Mouse (Mus musculus) midbrain, embryonic 11.5 days (tissue): ENCODE data around the gene Hagh. TPM values are rescaled to one million over a fixed set of nuclear protein-coding genes. Genes with fewer than 3 reads are reported as not detected.
A peak's percentile ranks its signal among the peaks of the same experiment; 100 is the strongest.

Experiments used
- ATAC-seq: fragments of 200-750 bp; cut with Nextera tagmentation; 2 replicates; pipeline ENCODE4 v1.8.0; 2017; ENCODE audit warnings: moderate TSS enrichment, moderate library complexity; ENCODE audit not compliant: low FRiP score
- DNase-seq: peaks from one replicate; pipeline ENCODE4 v3.0.0; 2015; ENCODE audit warnings: low spot score; ENCODE audit errors: missing footprints
- H3K27ac ChIP-seq: fragments of 300-500 bp; sonication (generic); 2 replicates; pipeline ENCODE4 v1.5.1; 2014; ENCODE audit warnings: low read depth, low read length
- H3K27me3 ChIP-seq: fragments of 300-500 bp; sonication (generic); 2 replicates; pipeline ENCODE4 v1.6.1; 2014; ENCODE audit warnings: mild to moderate bottlenecking, low read length, moderate library complexity, mixed read lengths; ENCODE audit not compliant: control insufficient read depth, insufficient read depth
- H3K36me3 ChIP-seq: fragments of 300-500 bp; sonication (generic); 2 replicates; pipeline ENCODE4 v1.6.1; 2014; ENCODE audit warnings: mild to moderate bottlenecking, low read length, moderate library complexity, mixed read lengths; ENCODE audit not compliant: control insufficient read depth, insufficient read depth
- H3K4me1 ChIP-seq: fragments of 300-500 bp; sonication (generic); 2 replicates; pipeline ENCODE4 v1.6.1; 2014; ENCODE audit warnings: low read length; ENCODE audit not compliant: control insufficient read depth, insufficient read depth
- H3K4me2 ChIP-seq: fragments of 300-500 bp; sonication (generic); 2 replicates; pipeline ENCODE4 v1.6.1; 2014; ENCODE audit warnings: mild to moderate bottlenecking, moderate library complexity
- H3K4me3 ChIP-seq: fragments of 300-500 bp; sonication (generic); 2 replicates; pipeline ENCODE4 v1.5.1; 2014; ENCODE audit warnings: low read depth, low read length
- H3K9ac ChIP-seq: fragments of 300-500 bp; sonication (generic); 2 replicates; pipeline ENCODE4 v1.6.1; 2014; ENCODE audit warnings: low read length
- H3K9me3 ChIP-seq: fragments of 300-500 bp; sonication (generic); 2 replicates; pipeline ENCODE4 v1.6.1; 2016; ENCODE audit warnings: low read length; ENCODE audit not compliant: control insufficient read depth
- WGBS: fragments of 180-500 bp; shearing (Covaris S2); extraction: QIAGEN DNeasy Blood & Tissue Kit; methylation state at CpG from one replicate; pipeline ENCODE4 v1.1.7; 2014; 5-methylcytosine and 5-hydroxymethylcytosine counted together
- polyA plus RNA-seq: library from polyadenylated mRNA; unstranded; fragments of >200 nt; fragmentation: Nextera tagmentation; extraction: Ambion mirVana; gene quantifications from 2 replicates; pipeline ENCODE4 v1.2.1, GENCODE M21; 2014

The Hagh gene
- polyA plus RNA-seq, 1 experiment from 2014 or later, result 28.2 TPM

DNA sequence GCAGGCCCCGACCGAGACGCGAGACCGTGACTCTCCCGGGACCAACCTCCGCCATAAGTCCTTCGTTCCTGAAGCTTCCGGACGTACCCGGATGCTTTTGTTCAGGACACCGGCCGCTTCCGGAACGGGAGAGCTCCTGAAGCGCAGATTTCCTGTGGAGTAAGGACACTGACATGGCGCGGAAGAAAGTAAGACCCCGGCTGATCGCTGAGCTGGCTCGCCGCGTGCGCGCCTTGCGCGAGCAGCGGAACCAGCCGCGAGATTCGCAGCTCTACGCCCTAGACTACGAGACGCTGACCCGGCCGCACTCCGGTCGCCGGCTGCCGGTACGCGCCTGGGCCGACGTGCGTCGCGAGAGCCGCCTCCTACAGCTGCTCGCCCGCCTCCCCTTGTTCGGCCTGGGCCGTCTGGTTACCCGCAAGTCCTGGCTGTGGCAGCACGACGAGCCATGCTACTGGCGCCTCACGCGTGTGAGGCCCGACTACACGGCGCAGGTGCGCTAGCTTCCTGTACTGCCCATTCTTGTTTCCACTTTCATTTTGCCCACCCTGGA, 55.1 kb downstream of the Hagh start, which contains the start of the genes Eme2 and Mrps34:
Eme2 (minus strand) TSS at position 93 of the 553 bp plus-strand sequence.
Mrps34 (plus strand) TSS at position 122 of the 553 bp plus-strand sequence.
- Histone ChIP-seq H3K4me3 (peak within 1 kb of the TSS; percentile 90), H3K4me2 (peak within 1 kb of the TSS; percentile 70), H3K27ac (peak within 1 kb of the TSS; percentile 56), H3K4me1 (peaks cover 25% of the 10 kb centered on the region), H3K9me3 (no peaks in the 10 kb centered on the region), H3K9ac (peak within 1 kb of the TSS; percentile 90), H3K36me3 (peaks cover 34% of the 10 kb centered on the region), H3K27me3 (no peaks in the 10 kb centered on the region)
- under 1% methylated on average over 62 of the region's 62 CpGs for WGBS
- DNase-seq (peak; percentile 98), ATAC-seq (peak; percentile 62)

DNA sequence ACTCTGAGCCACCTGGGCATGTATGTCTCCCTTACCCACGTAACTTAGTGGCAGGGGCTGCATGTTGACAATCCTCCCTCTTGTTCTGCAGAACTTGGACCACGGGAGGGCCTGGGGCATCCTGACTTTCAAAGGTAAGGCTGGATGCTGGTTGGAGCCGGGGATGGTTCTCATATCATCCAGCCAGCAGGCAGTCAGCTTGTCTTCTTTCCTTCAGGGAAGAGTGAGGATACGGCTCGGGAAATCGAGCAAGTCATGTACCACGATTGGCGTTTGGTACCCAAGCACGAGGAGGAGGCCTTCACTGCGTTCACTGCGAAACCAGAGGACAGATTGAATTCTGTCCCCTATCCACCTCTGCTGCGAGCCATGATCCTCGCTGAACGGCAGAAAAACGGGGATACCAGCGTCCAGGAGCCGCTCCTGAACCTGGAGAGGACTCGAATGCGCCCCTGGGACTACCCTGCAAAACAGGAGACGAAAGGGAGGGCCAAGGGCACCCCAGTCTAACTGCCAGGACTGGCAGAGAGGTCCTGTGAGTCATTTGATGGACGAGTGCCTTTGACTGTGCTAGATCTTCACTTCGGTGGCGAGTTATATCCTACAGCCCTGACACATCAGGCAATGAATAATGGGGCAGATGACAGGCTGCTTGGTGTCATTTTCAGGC, 55.8 kb downstream of the Hagh start:
- DNase-seq, result peak; percentile 92
- 0 out of 2 replicates have a peak, but pooled peaks have one; percentile 1 for ATAC-seq
- Histone ChIP-seq H3K27ac (no peak overlapping the region), H3K36me3 (peaks cover 35% of the 10 kb centered on the region), H3K9me3 (no peaks in the 10 kb centered on the region), H3K9ac (peak overlapping the region; percentile 90), H3K4me3 (peak overlapping the region; percentile 90), H3K4me2 (peak overlapping the region; percentile 70), H3K27me3 (no peaks in the 10 kb centered on the region), H3K4me1 (peaks cover 25% of the 10 kb centered on the region)
- WGBS, result 12% methylated on average over 23 of the region's 23 CpGs

DNA sequence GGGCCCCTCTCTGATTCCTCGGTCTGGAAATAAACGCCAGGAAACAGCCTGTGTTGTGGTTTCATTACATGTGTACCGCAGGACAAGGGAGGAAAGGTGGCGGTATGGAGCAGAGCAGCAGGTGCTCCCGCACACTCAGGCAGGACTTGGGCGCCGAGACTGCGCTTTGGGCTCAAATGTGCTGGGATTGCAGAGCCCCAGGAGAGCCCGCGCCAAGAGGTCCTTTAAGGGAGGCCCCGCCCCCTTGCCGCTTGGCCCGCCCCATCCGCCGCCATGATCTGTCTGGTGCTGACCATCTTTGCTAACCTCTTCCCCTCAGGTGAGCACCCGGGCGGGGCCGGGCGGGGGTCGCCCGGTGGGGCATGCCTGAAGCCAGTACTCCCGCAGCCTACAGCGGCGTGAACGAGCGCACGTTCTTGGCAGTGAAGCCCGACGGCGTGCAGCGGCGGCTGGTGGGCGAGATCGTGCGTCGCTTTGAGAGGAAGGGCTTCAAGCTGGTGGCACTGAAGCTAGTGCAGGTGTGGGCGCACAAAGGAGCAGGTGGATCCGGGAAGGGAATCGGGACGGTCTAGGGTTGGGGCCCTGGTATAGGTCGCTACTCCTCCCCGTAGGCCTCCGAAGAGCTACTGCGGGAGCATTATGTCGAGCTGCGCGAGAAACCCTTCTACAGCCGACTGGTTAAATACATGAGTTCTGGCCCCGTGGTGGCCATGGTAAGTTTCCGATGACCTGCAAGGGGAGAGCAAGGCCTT, 56.5 kb downstream of the Hagh start, which contains the start of gene Nme3:
Nme3 (plus strand) TSS at position 260 of the 752 bp plus-strand sequence.
- Histone ChIP-seq H3K4me3 (peak within 1 kb of the TSS; percentile 90), H3K9me3 (no peaks in the 10 kb centered on the region), H3K4me1 (peaks cover 25% of the 10 kb centered on the region), H3K27me3 (no peaks in the 10 kb centered on the region), H3K36me3 (peaks cover 33% of the 10 kb centered on the region), H3K4me2 (peak within 1 kb of the TSS; percentile 70), H3K9ac (peak within 1 kb of the TSS; percentile 90), H3K27ac (peak within 1 kb of the TSS; percentile 56)
- 2% methylated on average over 47 of the region's 50 CpGs for WGBS
- ATAC-seq (peak; percentile 75), DNase-seq (peak; percentile 94)

DNA sequence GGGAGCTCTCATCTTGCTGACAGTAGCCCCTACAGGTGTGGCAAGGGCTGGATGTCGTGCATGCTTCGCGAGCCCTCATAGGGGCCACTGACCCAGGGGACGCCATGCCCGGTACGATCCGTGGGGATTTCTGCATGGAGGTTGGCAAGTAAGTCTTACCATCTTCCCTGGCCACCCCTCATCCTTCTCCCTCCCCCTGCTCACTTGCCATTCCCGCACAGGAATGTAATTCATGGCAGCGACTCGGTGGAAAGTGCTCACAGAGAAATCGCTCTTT, 57.0 kb downstream of the Hagh start:
- peak; percentile 87 for DNase-seq
- Histone ChIP-seq H3K4me1 (peaks cover 25% of the 10 kb centered on the region), H3K9ac (peak overlapping the region; percentile 90), H3K36me3 (peaks cover 34% of the 10 kb centered on the region), H3K4me3 (peak overlapping the region; percentile 90), H3K9me3 (no peaks in the 10 kb centered on the region), H3K4me2 (peak overlapping the region; percentile 70), H3K27me3 (no peaks in the 10 kb centered on the region), H3K27ac (no peak overlapping the region)
- no peak for ATAC-seq
- 50% methylated on average over 11 of the region's 11 CpGs for WGBS

DNA sequence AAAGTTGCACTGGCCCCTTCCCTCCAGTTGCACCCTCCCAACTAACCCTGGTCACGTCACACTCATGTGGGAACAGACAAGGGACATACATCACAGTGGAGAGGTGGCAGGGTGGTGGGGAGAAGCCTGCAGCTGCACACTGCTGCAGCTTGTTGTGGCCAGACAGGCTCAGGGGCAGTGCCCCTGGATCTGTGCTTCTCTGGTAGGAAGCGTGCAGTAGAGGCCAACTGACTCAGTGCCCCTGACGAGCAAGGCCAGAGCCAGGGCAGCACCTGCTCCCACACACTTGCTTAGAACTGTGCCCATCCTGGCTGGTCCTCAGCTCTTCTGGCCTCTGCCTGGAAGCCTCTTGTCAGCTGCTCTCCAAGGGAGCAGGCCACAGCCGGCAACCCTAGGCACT, 57.7 kb downstream of the Hagh start:
- Histone ChIP-seq H3K9me3 (no peaks in the 10 kb centered on the region), H3K27ac (no peak overlapping the region), H3K4me1 (peaks cover 25% of the 10 kb centered on the region), H3K36me3 (peaks cover 33% of the 10 kb centered on the region), H3K4me3 (peak overlapping the region; percentile 90; the same call in 1 of the 2 replicates), H3K9ac (0 out of 2 replicates have a peak overlapping the region, but pooled peaks have one; percentile 90), H3K27me3 (no peaks in the 10 kb centered on the region), H3K4me2 (peak overlapping the region; percentile 70; the same call in 1 of the 2 replicates)
- DNase-seq (peak; percentile 83), ATAC-seq (no peak)
- WGBS, result 85% methylated on average over 4 of the region's 4 CpGs

DNA sequence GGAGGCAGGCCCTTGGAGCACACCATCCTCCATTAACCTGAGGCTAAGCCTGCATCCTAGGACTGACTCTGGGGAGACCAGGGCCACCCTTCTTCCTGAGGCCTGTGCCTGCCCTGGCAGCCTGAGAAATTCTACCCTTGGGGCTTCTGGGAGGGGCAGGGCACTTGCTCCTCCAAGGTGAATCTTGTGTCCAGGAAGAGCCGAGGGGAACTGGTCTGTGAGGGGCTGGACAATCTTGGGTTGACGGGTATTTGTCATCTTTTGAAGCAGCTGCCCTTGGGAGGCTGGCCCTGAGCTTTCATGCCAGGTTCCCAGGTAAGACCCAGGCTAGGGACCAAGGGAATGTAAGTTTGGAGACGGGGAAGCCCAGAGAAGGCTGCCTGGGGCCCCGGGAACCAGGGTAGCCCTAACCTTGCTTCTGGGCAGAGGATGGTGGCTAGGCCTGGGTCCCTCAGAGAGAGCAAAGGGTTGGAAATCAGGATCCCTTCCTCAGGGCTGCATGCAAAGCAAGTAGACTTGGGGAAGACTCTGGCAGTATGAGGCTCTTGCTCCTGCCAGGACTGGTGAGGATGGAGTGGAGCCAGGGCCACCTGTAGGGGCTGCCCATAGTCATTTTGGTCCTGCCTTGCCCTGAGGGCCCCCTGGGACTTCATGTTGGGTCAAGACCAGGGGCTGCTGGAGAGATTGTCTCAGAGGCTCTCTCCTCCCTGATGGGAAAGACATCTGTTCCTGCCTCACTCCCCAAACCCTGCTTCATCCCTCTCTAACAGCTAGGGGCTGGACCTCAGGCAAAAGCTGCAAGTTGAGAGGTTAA, 58.3 kb downstream of the Hagh start:
- H3K27ac ChIP-seq, result no peak overlapping the region
- peaks cover 25% of the 10 kb centered on the region for H3K4me1 ChIP-seq
- DNase-seq (no peak), ATAC-seq (no peak)
- no peaks in the 10 kb centered on the region for H3K27me3 ChIP-seq
- peaks cover 35% of the 10 kb centered on the region for H3K36me3 ChIP-seq
- 78% methylated on average over 4 of the region's 4 CpGs for WGBS
- no peak overlapping the region for H3K4me2 ChIP-seq
- H3K9ac ChIP-seq, result no peak overlapping the region
- no peak overlapping the region for H3K4me3 ChIP-seq
- H3K9me3 ChIP-seq, result no peaks in the 10 kb centered on the region

DNA sequence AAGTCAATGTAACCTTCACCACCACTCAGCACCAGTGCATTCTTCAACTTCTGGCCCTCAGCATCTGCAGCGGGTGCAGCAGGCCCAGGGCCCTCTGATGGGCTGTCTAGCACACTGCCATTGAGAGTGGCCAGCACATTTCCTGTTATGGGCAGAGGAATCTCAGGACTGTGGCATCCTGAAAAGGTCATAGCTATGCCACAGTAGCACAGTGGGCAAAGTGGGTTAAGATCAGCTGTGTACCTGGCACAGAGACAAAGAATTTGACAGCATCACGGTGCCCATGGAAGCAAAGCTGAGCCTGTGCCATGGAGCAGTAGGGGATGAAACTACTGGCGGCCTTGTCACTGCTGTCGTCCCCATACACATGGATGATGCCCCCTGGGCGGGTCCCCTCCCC, 59.2 kb downstream of the Hagh start:
- 90% methylated on average over 5 of the region's 5 CpGs for WGBS
- ATAC-seq (no peak), DNase-seq (no peak)
- Histone ChIP-seq H3K36me3 (peaks cover 38% of the 10 kb centered on the region), H3K27me3 (no peaks in the 10 kb centered on the region), H3K27ac (no peak overlapping the region), H3K4me2 (no peak overlapping the region), H3K9me3 (no peaks in the 10 kb centered on the region), H3K9ac (no peak overlapping the region), H3K4me1 (peaks cover 20% of the 10 kb centered on the region), H3K4me3 (no peak overlapping the region)

DNA sequence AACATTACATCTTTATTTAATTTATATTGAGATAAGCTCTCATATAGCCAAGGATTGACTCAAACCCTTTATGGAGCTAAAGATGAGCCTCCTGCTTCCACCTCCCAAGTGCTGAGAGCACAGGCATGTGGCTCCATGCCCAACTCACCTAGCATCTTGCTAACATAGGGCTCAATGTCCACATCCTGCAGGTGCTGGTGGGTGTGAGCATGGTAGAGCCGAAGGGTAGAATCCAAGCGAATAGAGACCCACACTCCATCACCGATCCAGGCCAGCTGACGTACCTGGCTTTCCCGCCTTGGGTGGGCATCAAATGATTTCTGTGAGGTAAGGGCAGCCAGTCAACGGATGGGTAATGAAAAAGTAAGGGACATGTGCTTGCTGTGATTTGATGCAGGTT, 60.1 kb downstream of the Hagh start:
- ATAC-seq, result no peak
- no peak overlapping the region for H3K4me3 ChIP-seq
- no peaks in the 10 kb centered on the region for H3K27me3 ChIP-seq
- DNase-seq, result no peak
- no peak overlapping the region for H3K27ac ChIP-seq
- no peak overlapping the region for H3K4me2 ChIP-seq
- H3K9ac ChIP-seq, result no peak overlapping the region
- no peaks in the 10 kb centered on the region for H3K9me3 ChIP-seq
- 94% methylated on average over 6 of the region's 6 CpGs for WGBS
- H3K4me1 ChIP-seq, result peaks cover 17% of the 10 kb centered on the region
- H3K36me3 ChIP-seq, result peaks cover 40% of the 10 kb centered on the region
